Mouse (Mus musculus) hindlimb bud, embryonic 11.5 days (tissue): ENCODE measurements around the gene Lyg1.
"Not testable (repeated sequence)": the region's sequence is repeated elsewhere in the genome, so short reads cannot be mapped to it uniquely, and the experiment has no call there.

Source experiments
- DNase-seq: peaks from one replicate; pipeline ENCODE4 v3.0.0-alpha.2; 2012; ENCODE audit warnings: low read depth, low spot score; ENCODE audit errors: extremely low spot score

Lyg1 gene

DNA sequence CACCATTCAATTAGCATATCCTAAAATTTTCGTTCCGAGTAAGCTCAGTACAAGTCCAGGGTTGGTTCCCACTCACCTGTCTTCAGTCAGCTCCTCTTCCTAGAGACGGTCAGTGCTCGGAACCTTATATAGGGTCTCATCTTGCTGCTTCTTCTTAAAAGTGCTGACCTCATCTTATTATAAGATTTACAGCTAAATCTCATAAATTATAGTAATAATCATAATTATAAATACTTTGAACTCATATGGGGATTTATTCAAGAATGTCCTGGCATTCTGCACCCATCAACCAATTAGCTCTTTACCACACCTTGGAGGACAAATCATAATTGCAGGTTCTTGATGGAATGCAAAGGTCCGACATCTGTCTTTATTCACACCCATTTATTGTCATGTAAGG lies at the start of gene Lyg1:
Lyg1 (minus strand) TSS at position 101 of the 400 bp plus-strand sequence.
- no peak for DNase-seq

GRCm38 (mm10) chr1:38006741-38007140 lies 49.2 kb upstream of the Lyg1 start:
- DNase-seq = no peak

GRCm38 (mm10) chr1:38003046-38003445 lies 45.5 kb upstream of the Lyg1 start:
- DNase-seq = no peak

- no peak for DNase-seq
Observed at GRCm38 (mm10) chr1:38001956-38002355, 44.4 kb upstream of the Lyg1 start.

- no peak for DNase-seq
Observed at GRCm38 (mm10) chr1:38000844-38001243, 43.3 kb upstream of the Lyg1 start.

GRCm38 (mm10) chr1:37999552-37999951 lies 42.0 kb upstream of the Lyg1 start:
- no peak for DNase-seq

DNA sequence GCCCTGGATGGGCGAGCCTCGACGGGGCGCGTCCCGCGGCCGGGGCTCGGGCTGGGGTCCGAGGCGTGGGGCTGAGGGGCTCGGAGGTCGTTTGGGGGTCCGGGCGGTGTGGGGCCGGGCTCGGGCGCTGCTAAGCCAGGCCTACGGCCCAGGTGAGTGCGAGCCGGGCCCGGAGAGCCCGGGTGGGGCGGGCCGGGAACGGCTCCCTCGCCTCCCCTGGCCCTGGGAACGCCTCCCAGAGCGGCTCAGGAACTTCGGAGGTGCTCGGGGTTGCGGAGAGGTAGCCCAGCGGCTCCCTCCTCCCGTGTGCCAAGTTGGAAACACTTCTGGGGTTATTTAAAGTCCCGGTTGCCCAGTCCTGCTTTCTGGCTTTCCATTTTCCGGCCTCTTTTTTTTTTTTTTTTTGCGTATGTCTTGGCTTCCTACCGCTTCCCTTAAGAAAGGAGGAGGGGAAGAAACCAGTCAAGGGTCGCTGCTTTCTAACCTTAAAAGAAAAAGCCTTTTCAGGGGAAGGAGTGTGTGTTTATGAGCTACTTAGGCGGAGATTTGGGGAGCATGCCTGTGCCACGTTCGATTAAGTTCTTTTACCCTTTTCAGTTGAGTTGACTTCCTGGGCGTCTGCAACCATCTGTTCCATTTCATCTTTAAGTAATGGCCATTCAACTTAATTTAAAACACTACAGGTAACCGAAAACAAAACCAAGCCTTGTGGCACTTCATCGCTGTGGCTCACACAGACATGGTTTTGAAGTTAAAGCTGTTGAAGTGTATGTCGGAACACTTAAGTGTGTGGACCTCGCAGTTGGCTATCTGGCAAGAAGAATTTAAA lies 41.0 kb upstream of the Lyg1 start:
- DNase-seq = no peak

DNA sequence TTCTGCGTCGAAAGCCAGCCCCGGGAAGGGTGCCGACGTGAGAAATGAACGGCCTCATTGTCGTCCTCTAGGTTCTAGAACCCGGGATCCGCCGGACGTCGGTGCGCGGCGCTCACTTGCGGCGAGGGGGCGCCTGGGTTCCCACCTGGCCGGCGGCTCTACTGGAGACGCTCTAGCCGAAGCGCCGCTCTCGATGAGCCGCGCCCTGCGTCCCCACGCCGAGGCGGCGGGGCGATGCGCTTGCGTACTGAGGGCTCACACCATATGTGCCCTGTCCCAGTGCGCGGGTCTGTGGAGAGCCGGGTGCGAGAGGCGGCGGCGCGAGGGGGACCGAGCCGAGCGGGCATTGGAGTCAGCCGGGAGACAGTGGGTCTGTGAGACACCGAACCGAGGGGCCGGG lies 40.3 kb upstream of the Lyg1 start, which contains the start of the genes Txndc9 and Eif5b:
Txndc9 (minus strand) TSS at position 27 of the 400 bp plus-strand sequence.
Eif5b (plus strand) TSS at position 144 of the 400 bp plus-strand sequence.
- peak; percentile 66 for DNase-seq

GRCm38 (mm10) chr1:37996877-37997484 lies 39.4 kb upstream of the Lyg1 start:
- peak; percentile 89 for DNase-seq

GRCm38 (mm10) chr1:37996226-37996625 lies 38.7 kb upstream of the Lyg1 start:
- no peak for DNase-seq

GRCm38 (mm10) chr1:37987856-37988255 lies 30.3 kb upstream of the Lyg1 start:
- no peak for DNase-seq

DNA sequence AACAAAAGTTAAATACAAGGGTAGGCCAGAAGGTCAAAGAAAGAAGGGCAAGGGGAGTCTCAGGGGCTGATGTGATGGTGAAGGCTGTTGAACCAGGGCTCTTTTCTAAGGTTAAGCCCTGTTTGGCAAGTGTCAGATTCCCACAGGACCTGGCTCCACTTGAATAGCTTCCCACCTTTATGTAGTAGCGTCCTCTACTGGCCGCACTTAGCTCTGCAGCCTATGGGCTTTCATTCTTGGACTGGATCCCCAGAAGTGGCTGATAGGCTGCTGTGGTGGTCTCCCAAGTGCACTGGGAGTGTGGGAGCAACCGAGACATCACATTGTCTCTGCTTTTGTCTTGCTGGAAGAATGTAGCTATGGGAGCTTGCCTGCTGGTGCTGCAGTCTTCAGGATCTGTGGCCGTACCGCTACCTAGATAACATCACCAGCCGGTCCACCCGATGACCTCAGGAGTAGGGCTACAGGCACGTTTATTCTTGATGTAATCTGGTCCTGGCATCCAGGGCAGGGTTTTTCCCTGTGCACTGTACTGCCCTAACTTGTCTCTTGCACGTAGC lies 28.3 kb upstream of the Lyg1 start:
- no peak for DNase-seq

DNA sequence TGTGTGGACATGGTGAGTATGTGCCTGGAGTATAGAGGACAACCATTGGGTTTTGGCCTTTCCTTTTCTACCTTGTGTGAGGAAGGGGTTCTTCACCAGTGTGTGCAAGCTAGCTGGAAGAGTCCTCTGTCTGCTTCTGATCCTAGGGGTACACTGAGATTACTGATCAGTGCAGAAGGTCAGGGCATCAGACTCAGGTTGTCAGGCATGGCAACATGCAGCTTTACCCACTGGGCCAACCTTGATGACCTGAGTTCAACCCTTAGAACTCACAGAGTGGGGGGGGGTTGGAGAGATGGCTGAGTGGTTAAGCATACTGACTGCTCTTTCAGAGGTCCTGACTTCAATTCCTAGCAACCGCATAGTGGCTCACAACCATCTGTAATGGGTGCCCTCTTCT lies 26.8 kb upstream of the Lyg1 start:
- no peak for DNase-seq

DNA sequence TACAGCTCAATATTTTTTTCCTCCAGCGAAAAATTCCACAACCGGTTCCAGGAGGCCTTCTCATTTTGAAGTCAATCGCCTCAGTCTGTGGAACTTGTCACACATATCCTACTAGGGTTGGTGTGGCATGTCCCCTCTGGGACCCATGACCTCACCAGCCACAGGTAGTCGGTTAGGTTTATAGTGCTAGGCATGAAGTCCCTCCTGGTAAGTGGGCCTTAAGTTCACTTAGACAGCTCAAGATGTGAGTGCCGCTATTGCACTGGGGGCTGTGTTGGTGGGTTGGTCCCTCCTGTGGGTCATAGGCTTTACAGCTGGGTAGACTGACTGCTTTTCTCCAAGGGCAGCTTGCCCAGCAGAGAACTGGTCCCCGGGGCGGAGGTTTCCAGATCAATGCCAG lies 19.7 kb upstream of the Lyg1 start:
- DNase-seq = no peak

GRCm38 (mm10) chr1:37976666-37977065 lies 19.1 kb upstream of the Lyg1 start:
- not testable (repeated sequence) for DNase-seq

GRCm38 (mm10) chr1:37971520-37971919 lies 14.0 kb upstream of the Lyg1 start:
- no peak for DNase-seq

GRCm38 (mm10) chr1:37968746-37969145 lies 11.2 kb upstream of the Lyg1 start:
- no peak for DNase-seq

DNA sequence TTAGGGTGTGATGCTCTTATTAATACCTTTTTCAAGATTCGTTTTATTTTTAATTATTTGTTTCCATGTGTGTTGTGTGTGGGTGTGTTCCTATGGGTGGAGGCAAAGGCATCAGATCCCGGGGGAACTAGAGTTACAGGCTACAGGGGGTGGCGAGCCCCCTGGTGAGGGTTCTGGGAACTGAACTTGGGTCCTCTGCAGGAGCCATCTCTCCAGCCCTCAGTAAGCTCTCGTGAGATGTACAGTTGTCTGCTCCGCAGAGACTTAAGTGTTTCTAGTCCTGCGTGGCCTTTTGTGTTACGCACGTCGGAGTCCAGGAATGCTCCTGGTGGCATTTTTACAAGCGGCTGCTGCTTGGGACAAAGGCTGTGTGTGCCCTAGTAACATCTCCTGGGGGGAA lies 8.0 kb upstream of the Lyg1 start:
- no peak for DNase-seq

DNA sequence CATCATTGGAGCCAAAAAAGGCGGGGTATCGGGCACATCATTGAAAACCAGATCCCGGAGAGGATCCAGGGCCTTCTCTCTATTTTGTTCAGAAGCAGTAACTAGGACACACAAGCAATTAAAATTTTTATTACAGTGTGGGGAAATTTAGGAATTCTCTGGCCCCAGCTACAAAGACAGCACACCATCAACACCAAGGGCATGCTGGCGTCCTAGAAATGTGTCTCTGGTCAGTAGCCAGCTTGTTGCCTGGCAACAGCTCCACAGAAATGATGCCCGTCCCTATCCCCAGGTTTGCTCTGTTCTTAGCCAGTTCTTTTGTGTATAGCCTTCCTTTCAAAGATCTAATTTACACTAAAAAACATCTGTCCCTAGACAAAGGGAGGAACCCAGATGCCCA lies 1.9 kb upstream of the Lyg1 start:
- DNase-seq = no peak

DNA sequence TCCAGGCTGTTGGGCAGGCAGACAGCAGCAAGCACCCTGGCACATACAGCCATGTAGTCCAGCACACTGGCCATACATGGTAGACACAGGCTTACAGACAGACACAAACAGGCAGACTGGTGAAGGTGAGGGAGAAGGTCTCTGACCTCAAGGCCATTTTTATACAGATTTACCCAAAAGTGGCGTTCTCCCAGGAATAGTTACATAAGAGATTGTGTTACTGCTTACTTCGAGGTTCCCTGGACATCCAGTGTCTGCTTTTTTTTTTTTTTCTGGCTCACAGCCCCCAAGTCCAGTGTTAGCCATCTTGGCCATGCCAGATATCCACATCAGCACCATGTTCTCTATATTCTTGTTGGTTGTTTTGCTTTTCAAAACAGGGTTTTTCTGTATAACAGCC lies 957 bp upstream of the Lyg1 start:
- DNase-seq = no peak

DNA sequence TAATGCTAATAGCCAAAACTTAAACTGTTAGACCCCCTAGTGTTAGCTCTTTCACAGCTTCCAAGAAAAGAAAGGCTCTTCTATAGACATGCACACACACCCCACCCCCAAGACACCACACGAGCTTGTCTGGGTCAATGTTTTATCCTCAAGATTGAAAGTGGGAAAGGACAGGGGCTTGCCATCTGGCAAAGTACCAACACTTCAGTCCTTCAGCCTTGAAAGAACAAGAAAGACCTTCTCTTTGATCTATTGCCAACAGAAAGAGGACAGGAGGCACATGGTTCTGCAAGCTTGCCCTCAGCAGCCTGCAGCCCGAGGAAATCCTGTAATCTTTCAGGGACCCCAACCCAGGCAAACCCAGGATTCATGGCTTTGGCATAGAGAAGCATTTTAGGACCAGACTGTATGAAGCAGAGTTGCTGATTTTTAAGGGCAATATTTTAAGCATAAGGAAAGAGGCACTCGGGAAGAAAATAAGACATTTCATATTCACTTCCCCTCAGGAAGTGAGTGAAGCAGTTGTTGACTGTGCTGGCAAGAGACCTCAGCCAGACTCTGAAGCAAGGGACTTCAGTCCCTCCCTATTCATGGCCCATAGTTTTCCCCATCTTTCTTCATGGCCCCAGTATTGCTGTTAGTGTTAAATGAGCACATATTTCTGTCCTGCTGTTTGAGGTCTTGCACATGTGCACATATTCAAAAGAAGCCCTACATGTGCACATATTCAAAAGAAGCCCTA lies 698 bp downstream of the Lyg1 start:
- no peak for DNase-seq
